Comparison of ENCODE assay signal across 19 mouse cellular contexts in the genomic region with DNA sequence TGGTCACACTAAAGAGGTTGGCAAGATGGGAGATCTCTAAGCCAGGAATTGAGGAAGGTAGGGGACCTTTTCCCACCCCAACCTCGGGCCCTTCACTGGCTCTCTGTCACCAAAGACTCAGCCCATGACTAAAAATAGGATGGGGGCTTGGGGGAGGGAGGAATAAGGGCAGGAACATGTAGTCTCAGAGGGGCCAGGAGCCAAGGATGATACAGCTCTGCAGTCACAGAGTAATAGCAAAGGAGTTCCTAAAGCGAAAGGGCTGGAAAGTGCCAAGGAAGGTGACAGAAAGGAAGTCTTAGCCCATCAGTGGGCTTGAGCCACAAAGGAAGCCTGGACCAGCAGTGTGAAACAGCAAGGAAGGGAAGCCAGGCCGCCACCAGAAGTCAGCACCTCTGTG. TPM values are rescaled to one million over a fixed set of nuclear protein-coding genes. Genes with fewer than 3 reads are reported as not detected.
"Had no signal": no experiment of that assay in that cellular context is flagged by ENCODE, and none has a peak within 500 bp of the region (broad histone marks: within the 10 kb centered on the region; RNA-seq: fewer than 3 reads in every experiment).

No protein-coding gene starts in this region.

- H3K27ac ChIP-seq: limb, embryonic 12.5 days; limb, embryonic 15.5 days; liver, embryonic 14.5 days; macrophage had no signal

- H3K9ac ChIP-seq: limb, embryonic 12.5 days; limb, embryonic 15.5 days; liver, embryonic 14.5 days; liver, postnatal 0 days; lung, embryonic 14.5 days had no signal

- H3K9me3 ChIP-seq: limb, embryonic 12.5 days; limb, embryonic 15.5 days had no signal

- DNase-seq: kidney, postnatal 14 days; kidney, postnatal 4 days; left cerebral cortex, postnatal 4 days; liver, postnatal 0 days; lung, embryonic 14.5 days; midbrain, embryonic 14.5 days; thymus, adult 18-20 months; thymus, postnatal 36 days had no signal

- H3K4me2 ChIP-seq: limb, embryonic 12.5 days; limb, embryonic 15.5 days; liver, embryonic 11.5 days; lung, embryonic 14.5 days had no signal

- ATAC-seq: liver, postnatal 0 days; lung, postnatal 0 days had no signal

- H3K4me3 ChIP-seq: limb, embryonic 12.5 days; limb, embryonic 15.5 days had no signal

RNA-seq across cellular contexts. Expression of a gene that starts 1.7 kb away (rescaled TPM):
- polyA plus RNA-seq: macrophage had no signal

RNA-seq across cellular contexts. Expression of a gene that starts 6.4 kb away (rescaled TPM):
- total RNA-seq: megakaryocyte, adult 5-6 weeks; midbrain, postnatal 0 days had no signal
- polyA plus RNA-seq: kidney, embryonic 16.5 days; limb, embryonic 15.5 days; liver, postnatal 0 days; macrophage; midbrain, embryonic 14.5 days; neural tube, embryonic 11.5 days; neural tube, embryonic 14.5 days had no signal
